Mouse (Mus musculus) ZHBTc4 (cell line): ENCODE measurements around the gene Phf19.

Experiments
- DNase-seq: peaks from one replicate; pipeline ENCODE4 v3.0.0-alpha.2; 2011; ENCODE audit warnings: low read depth, low spot score

The Phf19 gene

GRCm38 (mm10) chr2:34938269-34939208 lies 24.7 kb upstream of the Phf19 start:
- DNase-seq = no peak

GRCm38 (mm10) chr2:34937460-34937859 lies 23.6 kb upstream of the Phf19 start:
- peak; percentile 45 for DNase-seq

- no peak for DNase-seq
Observed at GRCm38 (mm10) chr2:34927320-34927719, 13.5 kb upstream of the Phf19 start.

- no peak for DNase-seq
Observed at GRCm38 (mm10) chr2:34922729-34923128, 8.9 kb upstream of the Phf19 start.

GRCm38 (mm10) chr2:34920144-34920543 lies 6.3 kb upstream of the Phf19 start:
- peak; percentile 47 for DNase-seq

- DNase-seq = no peak
Observed at GRCm38 (mm10) chr2:34915103-34915502, 1.3 kb upstream of the Phf19 start.

GRCm38 (mm10) chr2:34914823-34915082 lies 927 bp upstream of the Phf19 start:
- no peak for DNase-seq

- no peak for DNase-seq
Observed at GRCm38 (mm10) chr2:34914069-34914822, 420 bp upstream of the Phf19 start.

- no peak for DNase-seq
Observed at GRCm38 (mm10) chr2:34912613-34913012, 1.2 kb downstream of the Phf19 start.

GRCm38 (mm10) chr2:34911871-34912270 lies 2.0 kb downstream of the Phf19 start:
- DNase-seq = no peak

- DNase-seq = no peak
Observed at GRCm38 (mm10) chr2:34909719-34910118, 4.1 kb downstream of the Phf19 start.

- peak; percentile 81 for DNase-seq
Observed at GRCm38 (mm10) chr2:34906861-34907604, 6.8 kb downstream of the Phf19 start.

- DNase-seq = no peak
Observed at GRCm38 (mm10) chr2:34906426-34906825, 7.4 kb downstream of the Phf19 start.

GRCm38 (mm10) chr2:34904849-34905542 lies 8.8 kb downstream of the Phf19 start:
- peak; percentile 99 for DNase-seq

GRCm38 (mm10) chr2:34903652-34904405 lies 10.0 kb downstream of the Phf19 start:
- DNase-seq = no peak

- DNase-seq = no peak
Observed at GRCm38 (mm10) chr2:34903191-34903590, 10.6 kb downstream of the Phf19 start.

GRCm38 (mm10) chr2:34902731-34903130 lies 11.1 kb downstream of the Phf19 start:
- no peak for DNase-seq

GRCm38 (mm10) chr2:34901726-34902125 lies 12.1 kb downstream of the Phf19 start:
- DNase-seq = peak; percentile 66

GRCm38 (mm10) chr2:34900412-34900811 lies 13.4 kb downstream of the Phf19 start:
- no peak for DNase-seq

- no peak for DNase-seq
Observed at GRCm38 (mm10) chr2:34899682-34900081, 14.1 kb downstream of the Phf19 start.

- DNase-seq = peak; percentile 85
Observed at GRCm38 (mm10) chr2:34897820-34898219, 16.0 kb downstream of the Phf19 start.
